Mouse (Mus musculus) testis, postnatal 14 days (tissue): ENCODE measurements at regions not wholly inside any gene's neighbourhood (a gene's known extent, or its start where the extent isn't known, plus 50 kb on each side); places are given as distances from the start of the nearest gene placed in this dataset.

ENCODE experiments used
- DNase-seq: peaks from one replicate; pipeline ENCODE4 v3.0.0; 2021; ENCODE audit warnings: low spot score

DNA sequence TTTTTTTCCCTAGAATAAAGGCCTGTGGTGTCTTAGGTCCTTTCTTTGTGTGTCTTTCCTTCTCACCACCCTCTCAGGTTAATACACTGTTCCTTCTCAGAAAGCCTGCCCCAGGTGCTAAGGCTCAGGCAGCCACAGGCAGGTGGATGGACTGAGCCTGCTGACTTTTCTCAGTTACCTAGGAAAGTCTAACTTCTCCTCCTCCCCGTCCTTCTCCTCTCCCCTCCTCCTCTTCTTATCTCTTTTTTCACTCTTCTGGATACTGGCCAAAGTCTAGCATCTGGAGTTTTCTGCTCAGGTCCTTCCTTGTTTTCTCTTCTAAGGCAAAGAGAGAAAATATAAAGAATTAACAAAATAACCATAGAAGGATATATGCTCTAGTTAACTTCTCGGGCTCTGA lies 260.5 kb downstream of the Dad1 start:
- no peak for DNase-seq

DNA sequence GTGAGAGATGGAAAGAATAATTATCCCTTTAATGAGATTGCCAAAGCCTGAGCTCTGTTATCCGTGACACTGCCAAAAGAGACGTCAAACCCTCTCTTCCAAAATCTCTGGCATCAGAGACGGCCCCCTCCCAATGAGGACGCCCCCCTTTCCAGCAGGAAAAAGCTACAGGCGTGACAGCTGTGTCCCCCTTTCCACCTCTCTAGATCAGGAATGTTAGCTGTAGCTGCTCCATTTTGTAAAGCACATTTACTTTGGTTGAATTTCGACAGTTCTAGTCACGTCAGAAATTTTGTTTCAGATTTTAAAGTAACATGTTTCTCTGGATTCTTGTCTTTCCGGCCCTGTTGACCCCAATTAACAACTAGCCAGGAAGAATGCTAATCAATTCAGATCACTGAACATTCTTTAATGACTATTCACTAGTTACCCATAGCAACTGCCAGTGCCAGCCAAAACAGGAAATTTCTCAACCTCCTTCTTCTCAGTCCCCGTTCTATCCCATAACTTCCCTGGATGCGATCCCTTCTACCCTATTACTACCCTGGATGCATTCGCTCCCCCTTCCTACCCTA lies 261.1 kb downstream of the Dad1 start:
- no peak for DNase-seq

DNA sequence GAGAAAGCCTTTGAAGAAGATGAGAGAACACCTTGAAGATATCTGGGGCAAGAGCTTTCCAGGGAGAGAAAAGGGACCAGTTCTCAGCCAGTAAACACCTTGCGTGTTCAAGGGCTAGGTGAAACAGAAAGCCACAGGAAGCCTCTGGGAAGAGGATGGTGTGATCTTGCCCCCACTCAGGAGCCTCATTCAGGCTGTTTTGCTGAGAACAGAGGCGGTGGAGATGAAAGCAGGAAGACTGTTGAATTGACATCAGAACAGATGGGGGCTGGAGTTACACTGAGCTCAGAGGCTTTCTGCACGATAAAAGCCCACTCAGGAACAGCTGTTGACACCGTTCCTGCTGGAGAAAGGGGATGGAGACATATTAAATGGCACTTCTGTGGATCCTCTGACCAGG lies 262.5 kb downstream of the Dad1 start:
- no peak for DNase-seq

DNA sequence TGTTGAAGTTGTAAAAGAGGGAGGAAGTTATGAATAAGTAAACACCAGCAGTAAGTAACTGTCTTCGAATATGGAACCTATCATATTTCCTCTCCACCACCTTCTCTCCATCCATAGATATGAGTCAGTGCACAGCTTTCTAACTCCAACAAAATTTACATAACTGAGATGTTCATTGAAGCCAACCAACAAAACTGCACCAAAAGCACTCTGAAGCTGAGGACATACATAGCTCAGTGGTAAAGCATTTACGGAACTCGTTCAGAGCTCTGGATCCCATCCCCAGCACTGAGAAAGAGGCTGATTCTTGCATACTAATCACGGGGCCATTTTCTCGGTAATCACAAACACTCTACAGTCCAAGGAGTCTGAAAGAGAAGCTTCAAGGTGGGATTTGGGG lies 273.1 kb downstream of the Dad1 start:
- DNase-seq, result no peak

DNA sequence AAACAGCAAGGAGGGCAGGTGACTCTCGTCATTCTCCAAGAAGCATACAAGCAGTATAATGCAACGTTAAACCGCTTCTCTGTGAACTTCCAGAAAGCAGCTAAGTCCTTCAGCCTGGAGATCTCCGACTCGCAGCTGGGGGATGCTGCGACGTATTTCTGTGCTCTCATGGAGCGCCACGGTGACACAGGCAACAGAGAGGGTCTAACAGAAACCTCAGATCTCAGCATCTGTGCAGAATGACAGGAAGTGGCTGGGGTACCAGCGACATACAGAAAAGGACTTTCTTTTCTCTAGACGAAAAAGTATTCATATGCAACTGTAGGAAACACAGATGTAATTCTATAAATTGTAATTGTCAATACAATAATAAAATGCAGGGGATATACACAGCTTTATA lies 292.5 kb downstream of the Dad1 start:
- peak; percentile 0 for DNase-seq

DNA sequence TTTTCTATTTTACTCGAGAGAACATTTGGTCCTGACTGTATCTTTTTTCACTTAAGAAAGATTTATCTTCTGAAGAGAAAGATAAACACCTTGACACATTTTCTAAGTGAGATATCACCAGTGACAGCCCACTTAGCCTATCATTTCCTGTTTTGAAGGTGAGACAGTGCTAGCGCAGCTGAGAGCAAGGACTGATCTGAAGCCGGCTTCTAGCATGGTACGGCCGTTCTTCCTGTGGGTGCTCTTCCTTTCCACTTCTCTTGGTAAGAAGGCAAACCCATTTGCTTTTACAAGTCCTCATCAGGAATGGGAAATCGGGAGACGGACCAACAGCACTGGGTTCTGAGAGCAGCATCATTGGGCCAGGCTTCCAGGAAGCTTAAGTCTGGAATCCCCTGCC lies 293.1 kb downstream of the Dad1 start:
- DNase-seq, result peak; percentile 0

DNA sequence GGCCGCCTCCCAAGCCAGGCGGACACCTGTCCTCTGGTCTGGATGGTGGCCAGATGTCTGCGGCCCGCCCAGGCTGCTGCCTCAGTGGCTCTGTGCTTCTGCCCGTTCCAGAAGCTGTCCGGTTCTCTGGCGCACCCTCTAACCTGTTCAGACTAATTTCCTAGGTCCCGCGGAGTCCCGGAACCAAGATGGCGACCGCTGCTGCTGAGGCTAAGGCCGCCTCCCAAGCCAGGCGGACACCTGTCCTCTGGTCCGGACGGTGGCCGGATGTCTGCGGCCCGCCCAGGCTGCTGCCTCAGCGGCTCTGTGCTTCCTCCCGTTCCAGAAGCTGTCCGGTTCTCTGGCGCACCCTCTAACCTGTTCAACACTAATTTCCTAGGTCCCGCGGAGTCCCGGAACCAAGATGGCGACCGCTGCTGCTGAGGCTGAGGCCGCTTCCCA lies 318.1 kb downstream of the Dad1 start:
- DNase-seq, result peak; percentile 79

DNA sequence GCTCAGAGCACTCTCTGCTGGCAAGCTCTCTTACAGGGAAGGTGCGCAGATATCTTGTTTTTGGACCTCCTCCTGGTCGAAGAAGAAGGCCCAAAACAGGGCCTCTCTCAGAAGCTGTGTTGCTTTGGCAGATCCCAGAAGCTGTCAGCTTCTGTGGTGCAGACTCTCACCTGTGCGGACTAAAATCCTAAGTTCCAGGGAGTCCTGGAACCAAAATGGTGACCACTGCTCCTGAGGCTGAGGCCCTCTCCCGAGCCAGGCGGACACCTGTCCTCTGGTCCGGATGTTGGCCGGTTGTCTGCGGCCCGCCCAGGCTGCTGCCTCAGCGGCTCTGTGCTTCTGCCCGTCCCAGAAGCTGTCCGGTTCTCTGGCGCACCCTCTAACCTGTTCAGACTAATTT lies 318.6 kb downstream of the Dad1 start:
- peak; percentile 73 for DNase-seq

DNA sequence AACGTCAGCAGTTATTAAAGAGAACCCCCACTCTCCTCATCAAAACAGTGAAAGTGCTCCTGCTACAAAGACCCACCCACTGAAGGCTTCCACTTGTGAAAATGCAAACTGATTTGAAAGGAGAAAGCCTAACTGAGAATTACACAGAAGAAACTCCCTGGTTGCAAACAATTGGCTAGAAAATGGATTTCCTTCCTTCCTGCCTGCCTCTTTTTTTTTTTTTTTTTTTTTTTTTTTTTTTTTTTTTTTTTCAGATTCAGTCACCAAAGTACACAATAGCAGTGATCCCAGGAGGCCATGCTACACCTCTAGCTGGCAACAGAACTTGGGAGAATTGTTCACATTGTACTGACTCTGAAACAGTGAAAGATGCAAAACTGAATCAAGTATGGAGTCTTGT lies 343.0 kb downstream of the Dad1 start:
- no peak for DNase-seq

DNA sequence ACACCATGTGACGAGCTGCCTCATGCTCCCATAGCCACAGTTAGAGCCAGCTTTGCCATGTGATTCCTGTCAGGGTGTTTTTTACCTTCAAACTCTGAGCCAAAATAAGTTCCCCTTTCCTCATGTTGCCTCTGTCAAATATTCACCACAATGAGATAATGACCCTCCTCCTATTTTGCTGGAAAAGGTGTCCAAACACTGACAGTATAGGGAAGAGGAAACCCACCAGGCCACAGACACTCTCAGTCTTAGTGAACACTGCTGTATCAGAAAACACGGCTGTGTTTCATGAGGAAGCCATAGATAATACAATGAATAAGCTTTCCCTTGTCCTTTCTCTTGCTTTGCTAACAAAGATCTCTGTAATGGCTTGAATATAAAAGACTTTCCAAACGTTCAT lies 349.3 kb downstream of the Dad1 start:
- DNase-seq, result no peak

DNA sequence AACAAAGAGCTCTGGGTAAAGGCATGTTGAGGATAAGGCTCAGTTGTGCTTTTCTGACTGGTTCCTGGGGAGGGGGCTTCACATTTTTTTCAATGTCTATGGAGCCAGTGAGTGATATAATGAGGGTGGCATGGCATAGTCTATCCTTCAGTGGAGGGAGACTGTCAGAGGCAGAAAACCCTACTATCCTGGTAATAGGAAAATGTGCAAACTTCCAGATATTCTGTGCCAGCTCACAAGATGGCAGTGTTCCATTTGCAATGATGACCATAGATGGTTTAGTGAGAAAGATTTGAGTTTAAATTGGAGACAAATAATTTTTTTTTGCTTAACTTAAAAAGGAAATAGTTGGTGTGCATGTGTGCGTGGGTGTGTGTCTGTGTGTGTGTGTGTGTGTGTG lies 352.8 kb downstream of the Dad1 start:
- no peak for DNase-seq

DNA sequence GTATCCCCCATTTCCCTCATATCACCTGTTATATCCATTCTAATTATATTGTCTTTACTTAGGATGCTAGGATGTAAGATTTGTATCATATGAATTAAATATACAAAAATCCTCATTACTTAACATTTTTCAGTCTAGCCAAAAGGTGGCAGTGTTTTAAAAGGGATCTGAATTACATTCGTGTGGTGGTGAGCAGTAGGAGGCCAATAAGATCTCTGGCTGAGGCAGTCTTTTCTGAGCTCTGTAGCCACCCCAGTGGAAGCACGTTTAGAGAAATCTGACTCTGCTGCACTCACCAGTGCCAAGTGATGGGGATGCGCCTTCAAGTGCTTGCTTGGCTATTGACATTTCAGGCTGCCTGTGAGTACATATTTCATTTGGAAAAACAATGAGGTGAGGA lies 372.6 kb downstream of the Dad1 start:
- DNase-seq, result no peak

DNA sequence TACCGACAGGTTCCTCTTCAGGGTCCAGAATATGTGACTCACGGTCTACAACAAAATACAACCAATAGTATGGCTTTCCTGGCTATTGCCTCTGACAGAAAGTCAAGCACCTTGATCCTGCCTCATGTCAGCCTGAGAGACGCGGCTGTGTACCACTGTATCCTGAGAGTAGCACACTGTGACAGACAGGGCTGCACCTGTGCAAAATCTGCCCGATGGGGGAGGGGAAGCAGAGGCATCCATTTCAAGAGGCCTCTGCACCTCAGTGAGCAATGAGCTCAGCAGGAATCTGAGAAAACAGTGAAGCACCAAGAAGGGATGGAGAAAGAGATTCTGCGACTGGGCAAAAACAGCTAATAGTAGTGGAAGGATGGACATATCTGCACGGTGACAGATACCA lies 377.3 kb downstream of the Dad1 start:
- no peak for DNase-seq

DNA sequence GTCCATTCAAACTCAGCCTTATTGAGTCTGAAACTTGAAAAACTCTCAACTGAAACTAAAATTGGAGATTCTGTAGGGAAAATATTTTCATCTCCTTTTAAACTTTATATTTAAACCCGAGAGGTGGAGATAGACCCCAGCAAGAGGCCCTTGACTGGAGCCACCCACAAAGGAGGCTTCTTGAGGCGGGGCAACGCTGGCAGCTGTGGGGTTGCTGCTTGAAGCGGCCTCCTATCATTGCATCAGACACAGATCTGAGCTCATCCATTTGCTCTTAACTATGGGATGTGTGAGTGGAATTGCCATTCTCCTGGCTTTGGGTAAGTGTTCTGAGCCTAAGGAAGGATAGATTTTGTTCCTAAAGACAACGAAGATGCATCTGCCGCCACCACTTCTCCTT lies 378.2 kb downstream of the Dad1 start:
- DNase-seq, result no peak

DNA sequence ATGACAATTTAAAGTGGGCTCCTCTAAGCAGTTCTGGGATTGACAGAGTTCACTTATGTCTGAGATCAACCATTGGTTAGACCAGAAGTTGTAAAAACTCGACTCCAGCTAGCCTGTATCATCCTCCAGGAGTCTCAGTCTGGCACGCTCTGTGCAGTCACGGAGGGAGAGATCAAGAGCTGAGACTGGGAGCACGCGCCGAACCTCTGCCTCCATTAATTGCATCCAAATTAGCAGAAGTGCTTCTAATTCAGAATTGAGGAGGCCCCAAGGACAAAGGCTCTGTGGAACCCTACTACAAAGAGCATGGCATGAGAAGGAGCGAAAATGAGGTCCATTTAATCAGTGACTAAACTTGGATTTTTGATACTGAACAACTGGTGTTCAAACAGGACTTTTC lies 406.9 kb downstream of the Dad1 start:
- DNase-seq, result no peak

DNA sequence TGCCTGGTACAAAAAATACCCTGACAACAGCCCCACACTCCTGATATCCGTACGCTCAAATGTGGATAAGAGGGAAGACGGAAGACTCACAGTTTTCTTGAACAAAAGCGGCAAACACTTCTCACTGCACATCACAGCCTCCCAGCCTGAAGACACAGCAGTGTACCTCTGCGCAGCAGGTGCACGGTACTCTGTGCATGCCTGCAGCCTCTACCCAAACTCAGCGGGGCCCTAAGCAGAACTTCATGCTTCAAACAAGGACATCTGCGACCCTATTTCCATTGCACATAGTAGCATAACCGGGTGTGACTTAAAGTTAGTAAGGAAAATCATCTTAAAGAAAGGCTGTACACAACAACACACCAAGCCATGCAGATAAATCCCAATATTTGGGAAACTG lies 408.3 kb downstream of the Dad1 start:
- no peak for DNase-seq

DNA sequence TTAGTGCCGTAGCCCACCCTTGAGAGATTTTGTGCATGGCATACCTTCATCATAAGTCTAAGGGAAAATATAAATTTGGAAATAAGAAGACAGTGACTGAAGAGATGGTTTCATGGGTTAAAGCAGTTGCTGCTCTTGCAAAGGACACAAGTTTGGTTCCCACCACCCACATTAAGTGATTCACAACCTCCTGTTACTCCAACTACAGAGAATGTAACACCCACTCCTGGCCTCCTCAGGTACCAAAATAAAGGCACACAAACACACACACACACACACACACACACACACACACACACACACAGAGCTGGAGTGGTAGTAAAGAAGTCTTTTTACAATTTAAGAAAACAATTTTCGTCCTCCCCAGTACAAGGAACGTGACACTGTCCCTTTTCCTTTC lies 421.4 kb downstream of the Dad1 start:
- no peak for DNase-seq

DNA sequence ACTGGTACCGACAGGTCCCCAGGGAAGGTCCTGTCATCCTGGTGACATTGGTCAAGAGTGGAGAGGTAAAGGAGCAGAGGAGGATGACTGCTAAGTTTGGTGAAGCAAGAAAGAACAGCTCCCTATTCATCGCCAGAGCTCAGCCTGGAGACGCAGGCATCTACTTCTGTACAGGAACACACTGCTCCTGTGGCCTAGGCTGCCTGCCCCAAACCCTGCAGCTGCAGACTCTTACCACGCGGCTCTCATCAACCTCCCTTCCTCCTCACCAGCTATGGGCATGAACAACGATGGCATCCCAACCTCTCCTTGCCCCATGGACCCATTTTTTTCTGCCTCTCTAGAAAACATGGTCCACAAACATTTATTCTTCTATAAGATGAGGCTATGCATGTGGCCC lies 422.3 kb downstream of the Dad1 start:
- no peak for DNase-seq

DNA sequence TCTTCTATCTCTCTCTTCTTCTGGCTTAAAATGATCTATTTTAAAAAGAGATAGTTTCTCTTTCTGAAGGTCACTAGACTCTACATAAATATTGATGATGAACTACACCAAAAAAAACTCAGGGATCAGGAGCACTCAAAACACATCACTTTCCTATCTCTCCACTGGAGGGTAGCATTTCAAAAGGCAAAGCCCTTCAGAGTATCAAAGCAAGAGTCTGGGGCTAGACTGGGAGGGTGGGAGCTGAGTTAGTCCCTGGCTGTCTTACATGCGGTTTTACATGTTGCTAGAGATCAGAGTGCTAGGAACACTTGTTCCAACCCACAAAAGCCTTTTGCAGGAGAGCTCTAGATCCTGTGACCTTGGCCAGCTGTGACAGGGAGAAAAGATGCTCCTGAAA lies 423.2 kb downstream of the Dad1 start:
- DNase-seq, result no peak

DNA sequence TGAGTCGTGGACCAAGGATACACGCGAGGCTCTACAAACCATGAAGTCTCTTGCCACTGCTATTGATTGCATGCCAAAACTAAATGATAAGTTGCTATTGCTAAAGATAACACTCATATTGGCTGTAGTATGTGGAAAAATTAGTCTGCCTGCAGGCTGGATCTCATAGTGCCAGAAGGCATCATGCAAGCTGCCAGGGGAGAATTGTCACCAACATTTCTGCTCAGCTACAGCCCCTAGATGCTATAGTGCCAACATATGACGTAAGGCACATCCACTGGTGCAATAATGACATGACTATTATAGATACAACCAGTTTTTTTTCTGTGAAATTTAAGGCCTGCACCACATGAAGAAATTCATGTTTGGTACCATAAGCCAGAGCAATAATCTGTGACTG lies 427.1 kb downstream of the Dad1 start:
- no peak for DNase-seq

DNA sequence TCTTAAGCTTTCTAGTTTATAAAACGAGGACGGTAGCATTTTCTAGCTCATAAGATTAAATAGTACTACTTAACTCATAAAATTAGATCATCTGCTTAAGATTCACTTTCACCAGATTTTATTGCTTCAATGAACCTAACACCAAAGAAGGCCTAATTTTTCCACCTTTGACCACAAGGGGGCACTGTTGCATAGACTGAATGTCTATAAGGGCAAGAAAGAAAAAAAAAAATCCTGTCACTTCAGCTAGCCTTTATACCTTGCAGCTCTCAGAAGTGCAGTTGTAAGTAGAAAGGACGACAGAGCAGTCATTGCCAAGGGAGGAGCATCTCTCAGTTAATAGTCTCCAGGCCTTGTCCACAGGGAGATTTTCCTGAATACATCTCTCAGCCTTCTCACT lies 447.7 kb downstream of the Dad1 start:
- peak; percentile 53 for DNase-seq

DNA sequence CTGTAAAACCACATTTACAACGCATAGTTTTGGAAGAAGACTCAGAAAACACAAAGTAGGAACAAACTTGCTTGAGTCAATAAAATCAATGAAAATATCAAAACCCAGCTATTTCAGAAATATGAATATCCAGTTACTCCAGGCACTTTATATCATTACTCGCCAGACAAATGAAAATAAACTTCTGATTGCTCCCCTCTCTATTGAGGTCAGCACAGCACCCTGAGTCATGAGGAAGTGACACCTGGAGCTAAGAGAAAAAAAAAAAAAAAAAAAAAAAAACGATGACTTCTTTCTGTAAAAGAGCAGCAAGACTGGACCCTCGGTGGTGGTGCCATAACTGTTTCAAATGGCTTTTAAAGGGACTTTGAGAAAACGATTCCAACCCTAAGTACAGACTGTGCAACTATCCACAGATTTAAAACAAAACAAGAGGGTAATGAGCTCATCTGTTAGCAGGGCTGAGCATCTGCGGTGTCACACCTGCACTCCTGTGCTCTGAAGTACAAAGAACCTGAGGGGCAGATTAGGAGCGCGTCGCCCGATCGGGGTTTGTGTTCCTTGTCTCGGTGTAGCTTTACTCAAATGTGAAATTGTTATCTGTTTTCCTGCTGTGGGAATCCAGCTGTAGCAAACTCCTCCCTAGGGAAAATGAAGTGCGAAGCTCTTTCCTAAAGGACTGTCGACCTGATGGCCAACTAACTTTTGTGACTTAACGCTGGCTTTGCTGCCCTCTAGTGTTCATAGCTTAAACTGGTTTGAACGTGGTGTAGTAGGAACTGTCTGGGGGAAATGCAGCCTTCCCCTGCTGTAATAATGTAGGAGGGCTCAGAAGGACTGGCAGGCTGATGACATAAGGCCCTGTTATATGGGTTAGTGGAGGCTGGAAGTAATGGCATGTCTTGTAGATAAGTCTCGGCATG lies 449.9 kb downstream of the Dad1 start:
- DNase-seq, result peak; percentile 40

DNA sequence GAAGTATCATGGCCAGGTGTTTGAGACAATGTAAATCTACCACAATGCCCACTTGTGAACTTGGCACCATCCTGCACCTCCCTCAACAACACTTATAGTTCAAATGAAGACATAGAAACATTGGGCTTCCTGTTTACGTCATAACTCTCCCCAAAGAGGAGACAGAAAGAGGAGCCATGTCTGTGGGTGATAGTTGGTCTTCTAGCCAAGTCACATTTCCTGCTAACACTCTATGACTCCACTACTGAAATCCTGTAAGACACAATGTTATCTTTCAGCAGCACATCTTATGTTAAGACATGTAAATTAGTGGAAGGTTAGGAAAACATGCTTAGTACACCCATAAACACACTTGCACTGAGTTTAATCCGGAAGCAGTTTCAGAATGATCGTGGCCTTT lies 451.4 kb downstream of the Dad1 start:
- no peak for DNase-seq
